Mouse (Mus musculus) thymus, postnatal 25 days (tissue): ENCODE results near the gene Etv2.

ENCODE experiments used
- DNase-seq: peaks from one replicate; pipeline ENCODE4 v3.0.0; 2022

The Etv2 gene

DNA sequence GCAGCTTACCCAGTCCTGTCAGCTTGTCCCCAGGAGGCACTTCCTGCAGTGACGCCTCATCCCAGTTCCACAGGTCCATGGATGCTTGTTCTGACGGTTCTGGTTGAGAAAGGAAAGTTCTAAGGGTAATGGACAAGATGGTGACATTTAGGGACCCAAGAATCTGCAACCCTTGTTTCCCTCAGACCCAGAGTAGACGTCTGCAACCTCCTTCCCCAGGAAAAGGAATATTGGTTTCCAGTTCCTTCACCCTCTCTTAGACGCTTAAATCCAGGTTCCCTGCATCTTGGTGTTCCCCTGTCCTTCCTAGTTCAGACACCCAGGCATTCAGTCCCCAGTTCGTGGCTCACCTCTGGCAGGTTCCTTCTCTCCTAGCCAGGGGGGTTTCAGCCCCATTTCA, at the start of gene Etv2:
Gene Etv2, minus strand, starts transcription at position 101 of the 400 bp plus-strand sequence.
- no peak for DNase-seq

DNA sequence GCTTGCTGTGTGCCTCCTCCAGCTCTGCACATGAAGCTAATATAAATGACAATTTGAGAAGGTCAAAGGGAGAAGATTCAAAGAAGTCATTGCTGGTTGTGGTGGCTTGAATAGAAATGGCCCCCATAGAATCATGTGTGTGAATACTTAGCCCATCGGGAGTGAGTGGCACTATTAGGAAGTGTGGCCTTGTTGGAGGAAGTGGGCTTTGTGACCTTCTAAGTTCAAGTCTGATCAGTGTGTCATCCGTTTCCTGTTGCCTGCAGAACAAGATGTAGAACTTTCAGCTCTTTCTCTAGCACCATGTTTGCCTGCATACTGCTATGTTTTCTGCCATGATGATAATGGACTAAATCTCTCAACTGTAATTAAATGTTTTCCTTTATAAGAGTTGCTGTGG, 47.8 kb upstream of the Etv2 start:
- DNase-seq = no peak

DNA sequence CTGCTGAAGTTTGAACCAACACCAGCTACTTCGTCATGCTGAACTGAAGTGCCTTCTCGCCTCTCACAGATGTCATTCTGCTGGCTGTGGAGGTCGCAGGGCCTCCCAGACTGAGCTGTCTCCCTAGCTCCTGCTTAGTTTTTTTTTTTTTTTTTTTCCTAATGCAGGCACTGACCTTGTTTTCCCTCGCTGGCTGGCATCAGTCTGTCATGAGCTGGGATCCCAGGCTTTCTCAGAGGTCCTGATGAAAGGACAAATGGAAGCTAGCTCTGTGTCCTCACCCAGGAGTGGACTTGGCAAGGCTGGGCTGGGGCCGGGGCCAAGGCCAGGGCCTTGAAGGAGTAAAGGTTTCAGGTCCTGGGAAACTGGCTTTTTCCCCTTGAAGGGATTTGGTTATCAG, 46.2 kb upstream of the Etv2 start:
- no peak for DNase-seq

DNA sequence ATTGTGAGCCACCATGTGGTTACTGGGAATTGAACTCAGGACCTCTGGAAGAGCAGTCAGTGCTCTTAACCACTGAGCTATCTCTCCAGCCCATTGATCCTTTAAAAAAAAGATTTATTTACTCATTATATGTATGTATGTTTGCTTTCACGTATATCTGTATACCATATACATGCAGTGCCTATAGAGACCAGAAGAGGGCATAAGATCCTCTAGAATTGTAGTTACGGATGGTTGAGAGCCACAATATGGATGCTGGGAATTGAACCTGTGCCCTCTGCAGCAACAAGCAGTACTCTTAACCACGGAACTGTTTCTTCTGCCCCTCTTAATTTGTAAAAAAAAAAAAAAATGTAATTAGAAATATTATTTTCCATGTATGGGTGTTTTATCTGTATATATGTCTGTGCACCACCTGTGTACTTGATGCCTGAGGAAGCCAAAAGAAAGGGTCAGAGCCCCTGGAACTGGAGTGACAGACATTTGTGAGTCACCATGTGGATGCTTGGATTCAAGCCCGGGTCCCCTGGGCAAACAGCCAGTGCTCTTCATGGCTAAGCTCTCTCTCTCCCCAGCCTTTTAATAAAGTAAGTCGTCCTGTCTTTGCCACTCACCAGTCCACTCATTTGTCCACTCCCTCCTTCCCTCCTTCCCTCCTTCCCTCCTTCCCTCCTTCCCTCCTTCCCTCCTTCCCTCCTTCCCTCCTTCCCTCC, 42.8 kb upstream of the Etv2 start:
- DNase-seq = no peak

DNA sequence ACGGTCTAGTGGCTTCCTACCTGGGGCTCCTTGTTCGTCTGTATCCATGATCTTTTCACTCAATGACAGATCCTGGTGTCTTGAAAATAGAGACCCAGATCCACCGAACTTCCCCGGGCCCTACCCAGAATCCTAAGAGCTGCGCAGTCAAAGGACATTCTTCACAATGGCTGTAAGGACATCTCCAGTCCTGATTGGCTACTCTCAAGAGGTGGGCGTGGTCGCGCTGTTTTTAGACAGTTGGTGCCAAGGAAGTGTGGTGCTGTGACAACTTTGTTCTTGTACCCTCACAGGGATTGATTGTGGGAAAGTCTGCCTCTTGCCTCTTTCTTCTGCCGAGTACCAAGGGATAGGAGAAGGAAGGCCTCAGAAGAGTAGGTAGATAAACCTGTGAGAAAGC, 35.8 kb upstream of the Etv2 start, which contains the start of gene Pmis2:
Gene Pmis2, minus strand, starts transcription at position 126 of the 400 bp plus-strand sequence.
- DNase-seq = no peak

DNA sequence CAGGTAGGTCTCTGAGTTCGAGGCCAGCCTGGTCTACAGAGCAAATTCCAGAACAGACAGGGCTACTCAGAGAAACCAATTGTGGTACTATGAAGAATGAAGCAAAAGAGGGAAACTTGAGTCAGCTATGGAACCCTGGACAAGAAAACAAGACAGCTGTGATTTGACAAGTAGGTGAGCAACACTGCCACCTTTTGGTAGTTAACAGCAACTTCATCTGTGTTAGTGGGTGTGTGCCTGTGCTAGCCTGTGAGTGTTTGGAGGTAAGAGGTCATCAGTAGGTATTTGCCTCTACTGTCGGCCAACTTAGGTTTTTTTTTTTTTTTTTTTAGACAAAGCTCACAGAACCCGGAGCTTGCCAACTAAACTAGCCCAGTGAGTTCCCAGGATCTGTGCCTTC, 33.6 kb upstream of the Etv2 start:
- peak; percentile 12 for DNase-seq

DNA sequence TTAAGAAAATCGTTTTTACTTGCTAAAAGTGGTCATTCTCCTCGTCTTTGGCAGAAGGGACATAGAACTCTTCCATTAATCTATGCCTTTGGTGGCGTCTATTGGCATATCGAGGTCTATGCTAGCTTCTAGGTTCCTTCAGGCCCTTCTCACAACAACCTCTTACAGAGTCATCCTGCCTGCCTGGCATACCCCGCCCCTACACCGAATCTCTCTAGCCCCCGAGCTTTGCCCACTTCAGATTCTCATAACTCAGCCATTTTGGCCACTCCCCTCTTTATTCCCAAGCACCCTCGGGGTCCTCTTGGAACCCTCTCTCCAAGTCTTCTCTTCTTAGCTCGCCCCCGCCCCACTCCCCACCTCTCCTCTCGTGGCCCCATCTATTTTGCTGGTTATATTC, 29.7 kb upstream of the Etv2 start:
- peak; percentile 5 for DNase-seq

DNA sequence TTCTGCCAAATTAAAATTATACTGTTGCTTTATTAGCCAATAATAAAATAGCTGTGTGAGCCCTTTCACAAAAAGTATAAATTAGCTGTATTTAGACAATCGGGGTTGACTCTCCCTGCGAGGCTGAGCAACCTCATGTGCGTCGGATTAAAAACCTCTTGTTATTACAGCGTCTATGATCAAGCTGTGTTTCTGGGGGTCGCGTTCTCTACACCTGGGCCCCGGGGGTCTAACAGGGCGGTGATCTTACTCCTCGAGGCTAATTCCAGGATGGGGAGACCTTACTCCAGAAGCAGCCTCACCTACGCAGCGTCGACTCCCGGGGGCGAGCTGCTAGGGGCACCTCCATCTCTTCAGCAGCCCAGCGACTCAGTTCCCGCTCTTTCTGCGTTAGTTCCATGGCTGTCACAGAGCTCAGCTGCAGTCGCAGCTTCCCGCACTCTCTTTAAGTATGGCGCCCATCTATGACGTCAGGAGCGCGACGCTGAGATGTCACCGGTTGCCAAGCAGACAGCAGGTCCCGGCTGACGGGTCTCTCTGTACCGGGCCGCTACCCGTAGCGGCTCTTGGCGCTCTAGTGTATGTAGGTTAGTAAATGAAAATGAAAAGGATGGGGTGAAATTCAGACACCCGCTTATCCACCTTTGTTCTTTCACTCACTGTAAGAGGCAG, 29.0 kb upstream of the Etv2 start, which contains the start of gene Haus5:
Gene Haus5, minus strand, starts transcription at position 466 of the 672 bp plus-strand sequence.
- peak; percentile 92 for DNase-seq

DNA sequence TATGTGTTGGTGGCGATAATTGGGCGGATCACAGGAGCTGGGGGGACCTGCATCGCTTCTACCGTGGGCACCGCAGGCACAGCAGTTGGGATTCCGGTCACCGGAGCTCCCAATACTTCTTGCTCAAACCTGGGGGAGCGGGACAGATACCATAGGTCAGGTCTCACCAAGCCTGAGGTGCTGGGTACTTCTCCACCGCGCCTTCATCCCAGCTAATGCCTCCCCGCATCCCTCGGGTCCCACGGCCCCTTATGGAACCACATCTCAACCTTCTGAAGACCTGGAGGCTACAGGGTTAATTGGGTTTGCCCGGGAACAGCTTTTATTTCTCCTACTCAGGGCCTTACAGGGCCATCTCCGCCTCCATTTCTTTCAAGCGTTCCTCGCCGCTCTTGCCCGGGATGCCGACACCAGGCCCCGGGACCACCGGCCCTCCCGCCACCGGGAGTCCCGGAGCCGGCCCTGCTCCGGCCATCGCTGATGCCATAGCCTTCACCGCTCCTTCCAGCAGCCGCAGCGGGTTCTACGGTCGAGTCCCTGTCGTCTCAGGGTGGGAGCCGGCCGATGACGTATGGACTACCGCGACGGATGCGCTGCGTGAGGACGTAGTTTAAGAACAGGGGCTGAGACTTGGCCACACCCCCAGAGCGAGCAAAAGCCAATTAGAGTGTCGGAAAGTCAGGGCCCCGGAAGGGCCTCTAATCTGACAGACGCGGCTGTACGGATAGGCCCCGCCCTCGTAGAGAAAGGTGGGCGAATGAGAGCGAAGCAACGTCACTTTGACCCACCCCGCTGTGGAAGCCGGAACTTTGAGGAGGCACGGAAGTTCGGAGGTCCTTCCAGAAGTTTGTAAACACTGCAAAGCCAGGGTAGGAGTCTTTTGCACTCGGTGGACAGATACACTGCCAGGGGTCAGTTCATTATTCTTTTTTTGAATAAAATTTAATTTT, 14.2 kb upstream of the Etv2 start, which contains the start of gene Rbm42:
Gene Rbm42, minus strand, starts transcription at position 727 of the 950 bp plus-strand sequence.
- DNase-seq = peak; percentile 98

DNA sequence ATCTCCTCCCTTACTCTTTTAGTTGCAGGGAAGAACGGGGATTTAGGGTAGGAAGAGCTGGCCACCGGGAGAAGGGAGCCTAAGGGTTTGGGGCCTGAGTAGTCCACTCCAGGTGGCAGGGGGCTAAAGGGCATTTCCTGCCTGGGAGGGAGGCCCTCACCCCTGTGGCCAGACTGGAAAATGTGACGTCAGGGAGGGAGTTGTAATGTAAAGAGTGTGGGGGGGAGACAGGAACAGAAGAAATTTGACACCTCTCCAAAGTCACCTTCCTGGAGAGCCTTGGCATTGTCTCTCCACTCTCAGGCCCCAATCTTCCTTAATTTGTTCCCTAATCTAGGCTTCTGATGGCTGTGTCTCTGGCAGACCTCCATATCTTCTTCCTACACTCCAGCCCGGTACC, 3.4 kb upstream of the Etv2 start:
- DNase-seq = no peak

DNA sequence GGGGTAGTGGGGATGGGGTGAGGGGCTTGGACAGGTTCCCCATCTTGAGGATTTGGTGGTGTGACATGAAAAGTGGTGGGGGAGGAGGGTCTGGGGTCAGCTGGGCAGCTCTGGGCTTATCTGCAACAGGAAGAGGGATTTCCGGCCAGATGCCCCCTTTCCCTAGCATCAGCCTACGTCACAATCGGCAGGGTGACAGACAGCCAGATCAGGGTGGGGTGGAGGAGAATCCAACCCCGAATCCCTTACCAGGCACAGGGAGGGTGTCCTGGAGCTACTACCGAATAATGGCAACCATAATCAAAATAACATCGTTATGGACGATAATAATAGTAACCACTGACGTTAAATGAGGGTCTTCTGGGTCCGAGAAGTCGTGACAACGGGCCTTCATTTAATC, 743 bp upstream of the Etv2 start:
- no peak for DNase-seq

DNA sequence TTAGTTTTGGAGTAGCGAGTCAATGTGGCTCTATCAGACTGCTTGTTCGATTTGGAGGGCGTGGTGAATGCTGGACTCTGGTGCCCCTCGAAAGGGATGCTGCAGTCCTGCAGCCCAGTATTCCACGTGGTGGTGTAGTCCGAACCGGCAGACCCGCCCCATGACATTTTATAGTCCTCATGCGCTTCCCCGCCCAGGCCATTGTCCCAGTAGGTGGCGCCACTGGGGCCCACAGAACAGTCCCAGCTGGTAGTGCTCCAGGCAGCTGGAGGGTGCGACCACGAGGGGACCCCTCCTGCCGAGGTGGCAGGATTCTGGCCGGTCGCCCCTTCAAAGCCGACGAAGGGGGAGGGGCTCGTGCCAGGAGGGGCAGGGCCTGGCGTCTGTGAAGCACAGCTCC, 1.0 kb downstream of the Etv2 start:
- peak; percentile 63 for DNase-seq

DNA sequence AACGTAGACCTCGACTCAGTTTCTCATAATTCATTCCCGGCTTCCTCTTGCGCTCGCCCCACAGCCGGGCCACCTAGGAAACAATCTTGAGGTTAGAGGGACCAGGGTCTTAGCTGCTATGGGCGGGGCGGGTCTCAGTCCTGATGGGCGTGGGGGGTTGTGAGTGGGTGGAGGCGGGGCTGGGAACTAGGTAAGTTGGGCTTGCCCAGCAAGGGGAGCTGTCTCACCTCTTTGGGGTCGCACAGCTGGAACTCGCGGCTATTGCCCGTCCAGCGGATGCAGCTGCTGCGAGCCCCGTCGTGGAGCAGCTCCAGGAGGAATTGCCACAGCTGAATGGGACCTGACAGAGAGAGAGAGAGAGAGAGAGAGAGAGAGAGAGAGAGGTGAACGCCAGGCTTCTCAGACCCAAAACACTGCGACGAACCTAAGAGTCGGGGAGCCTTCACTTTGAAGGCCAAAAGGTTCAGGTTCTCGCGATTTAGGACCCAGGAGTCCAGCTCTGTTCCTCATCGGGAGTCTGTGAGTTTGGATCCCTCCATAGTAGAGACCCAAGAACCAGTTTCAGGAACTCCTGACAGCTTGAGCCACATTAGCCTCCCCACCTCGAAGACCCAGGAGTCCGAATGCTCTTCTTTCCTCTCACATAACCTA, 1.8 kb downstream of the Etv2 start:
- DNase-seq = no peak

DNA sequence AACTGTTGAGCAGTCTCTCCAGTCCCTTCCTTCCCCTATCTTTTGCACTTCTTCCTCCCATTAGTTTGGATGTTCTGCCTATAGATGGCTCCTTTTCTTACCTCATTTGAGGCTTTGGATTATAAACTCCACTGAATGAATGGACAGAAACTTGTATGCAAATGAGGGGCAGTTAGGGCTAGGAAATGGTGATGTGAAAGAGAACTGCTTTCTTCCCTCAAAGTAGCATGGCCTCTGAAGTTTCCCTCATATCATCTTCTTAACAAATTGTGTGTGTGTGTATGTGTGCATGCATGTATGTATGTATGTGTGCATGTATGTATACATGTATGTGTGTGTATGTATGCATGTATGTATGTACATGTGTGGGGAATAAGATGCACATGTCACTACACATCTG, 6.6 kb downstream of the Etv2 start:
- DNase-seq = no peak

DNA sequence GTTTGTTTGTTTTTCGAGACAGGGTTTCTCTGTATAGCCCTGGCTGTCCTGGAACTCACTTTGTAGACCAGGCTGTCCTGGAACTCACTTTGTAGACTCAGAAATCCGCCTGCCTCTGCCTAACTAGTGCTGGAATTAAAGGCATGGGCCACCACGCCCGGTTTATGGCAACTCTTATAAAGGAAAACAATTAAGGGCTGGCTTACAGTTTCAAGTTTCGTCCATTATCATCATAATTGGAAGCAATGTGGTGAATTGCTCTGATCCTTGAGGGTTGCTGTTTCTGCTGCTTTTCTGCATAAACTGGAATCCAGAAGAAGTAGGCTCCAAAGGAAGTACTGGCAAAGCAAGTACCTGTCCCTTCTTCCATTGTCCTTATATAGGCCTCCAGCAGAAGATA, 9.0 kb downstream of the Etv2 start:
- no peak for DNase-seq

DNA sequence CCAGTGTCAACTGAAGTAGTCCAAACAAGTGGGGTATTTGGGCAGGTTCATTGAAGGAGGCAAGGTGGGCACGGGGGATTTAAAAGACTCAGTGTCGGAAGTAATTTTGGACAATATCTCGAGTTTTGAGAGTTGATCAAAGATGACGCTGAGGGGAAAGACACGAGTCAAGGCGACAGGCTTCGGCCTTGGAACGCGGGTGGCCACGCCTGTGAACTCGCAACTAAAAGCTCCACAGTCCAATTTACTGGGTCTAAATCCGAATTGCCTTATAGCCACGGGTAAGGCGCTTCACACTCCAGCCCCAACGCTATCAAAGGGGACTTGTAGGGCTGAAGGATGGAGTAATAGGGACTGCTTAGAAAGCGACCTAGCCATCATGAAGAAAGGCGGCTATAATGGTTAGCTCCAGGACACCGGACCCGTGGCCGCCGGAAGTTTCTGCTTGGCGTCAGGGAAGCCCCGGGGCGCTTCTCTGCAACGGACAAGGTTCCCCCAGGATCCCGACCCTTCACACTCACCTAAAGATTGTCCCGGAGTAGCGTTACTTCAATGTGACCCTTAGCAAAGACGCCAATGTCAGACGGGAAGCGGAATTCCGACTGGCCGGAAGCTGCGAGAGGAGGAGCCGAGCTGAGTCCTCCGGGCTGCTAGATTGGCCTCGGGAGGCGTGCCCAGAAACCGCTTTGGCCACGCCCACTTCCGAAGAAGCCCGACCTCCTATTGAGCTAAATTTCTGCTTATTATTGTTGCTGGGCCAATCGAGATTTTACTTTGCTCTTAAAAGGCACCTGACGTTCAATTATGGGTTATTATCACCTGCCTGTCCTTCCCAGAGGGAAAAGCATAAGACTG, 9.9 kb downstream of the Etv2 start, which contains the start of gene Cox6b1:
Gene Cox6b1, minus strand, starts transcription at position 622 of the 855 bp plus-strand sequence.
- peak; percentile 85 for DNase-seq

DNA sequence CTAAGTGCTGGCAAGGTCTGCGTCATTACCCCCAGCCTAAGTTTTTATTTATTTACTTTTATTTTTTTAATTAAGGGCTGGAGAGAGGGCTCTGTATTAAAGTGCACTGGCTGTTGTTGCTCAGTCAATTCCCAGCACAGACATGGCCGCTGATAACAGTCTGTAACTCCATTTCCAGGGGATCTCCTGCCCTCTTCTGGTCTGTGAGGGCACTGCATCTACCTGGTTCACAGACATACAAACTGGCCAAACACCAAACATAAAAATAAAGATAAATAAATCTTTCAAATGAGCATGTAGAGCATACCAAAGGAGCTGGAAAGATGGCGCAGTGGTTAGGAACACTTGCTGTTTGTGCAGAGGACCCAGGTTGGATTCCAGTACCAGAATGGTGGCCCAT, 16.4 kb downstream of the Etv2 start:
- DNase-seq = peak; percentile 35

DNA sequence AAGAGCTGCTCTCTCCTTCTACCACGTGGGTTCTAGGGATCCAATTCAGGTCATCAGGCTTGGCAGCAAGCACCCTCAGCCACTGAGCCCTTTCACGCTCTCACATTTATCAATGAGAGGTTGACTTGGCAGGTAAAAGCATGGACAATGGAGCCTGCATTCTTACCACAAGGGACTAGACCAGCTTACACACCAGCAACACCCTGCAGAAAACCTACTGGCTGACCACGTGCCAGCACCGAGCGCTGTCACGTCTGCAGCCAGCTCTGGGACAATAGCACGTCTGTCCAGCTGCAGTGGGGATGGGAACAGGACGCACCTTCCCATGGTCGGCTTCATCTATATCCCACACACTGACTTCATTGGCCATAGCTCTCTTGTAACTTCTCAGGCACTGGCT, 17.0 kb downstream of the Etv2 start:
- no peak for DNase-seq

DNA sequence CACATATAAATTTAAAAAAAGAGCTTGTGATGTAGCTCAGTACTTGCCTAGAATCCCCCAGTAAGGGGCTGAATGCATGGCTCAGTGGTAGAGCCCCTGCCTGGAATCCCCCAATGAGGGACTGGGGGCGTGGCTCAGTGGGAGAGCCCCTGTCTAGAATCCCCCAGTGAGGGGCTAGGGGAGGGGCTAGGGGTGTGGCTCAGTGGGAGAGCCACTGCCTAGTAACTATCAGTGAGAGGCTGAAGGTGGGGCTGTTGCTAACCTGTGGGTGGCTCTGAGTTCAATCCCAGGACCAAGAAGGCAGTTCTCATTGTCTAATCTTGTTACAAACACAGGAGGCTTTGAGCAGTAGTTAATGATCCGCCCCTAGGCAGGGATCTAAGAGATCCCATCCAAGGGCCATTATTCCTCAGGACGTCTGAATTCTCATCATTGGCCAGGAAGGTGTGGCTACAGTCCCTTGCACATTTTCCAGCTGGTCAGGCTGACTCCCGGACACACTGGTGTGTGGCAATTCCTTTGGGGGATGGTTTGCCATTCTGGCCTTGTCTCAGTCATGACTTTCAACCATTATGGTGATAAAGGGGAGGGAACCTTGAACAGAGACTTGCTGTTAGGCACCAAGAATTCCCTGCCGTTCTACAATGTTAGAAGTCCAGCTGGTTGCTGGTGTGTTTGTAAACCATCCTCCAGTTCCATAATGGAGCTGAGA, 20.4 kb downstream of the Etv2 start:
- no peak for DNase-seq

DNA sequence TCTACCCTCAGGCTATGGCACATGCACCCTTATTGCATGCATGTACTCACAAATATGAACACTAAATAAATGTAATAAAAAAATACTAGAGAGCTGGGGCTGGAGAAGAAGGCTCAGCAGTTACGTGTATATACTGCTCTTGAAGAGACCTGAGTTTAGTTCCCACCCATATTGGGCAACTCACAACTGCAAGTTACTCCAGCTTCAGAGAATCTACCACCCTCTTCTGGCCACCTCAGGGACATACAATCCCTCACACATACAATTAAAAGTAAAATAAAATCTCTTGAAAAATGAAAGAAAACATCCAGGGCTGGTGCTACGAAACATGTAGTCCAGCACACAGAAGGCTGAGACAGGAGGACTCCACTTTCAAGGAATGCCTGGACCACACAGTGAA, 21.2 kb downstream of the Etv2 start:
- DNase-seq = no peak

DNA sequence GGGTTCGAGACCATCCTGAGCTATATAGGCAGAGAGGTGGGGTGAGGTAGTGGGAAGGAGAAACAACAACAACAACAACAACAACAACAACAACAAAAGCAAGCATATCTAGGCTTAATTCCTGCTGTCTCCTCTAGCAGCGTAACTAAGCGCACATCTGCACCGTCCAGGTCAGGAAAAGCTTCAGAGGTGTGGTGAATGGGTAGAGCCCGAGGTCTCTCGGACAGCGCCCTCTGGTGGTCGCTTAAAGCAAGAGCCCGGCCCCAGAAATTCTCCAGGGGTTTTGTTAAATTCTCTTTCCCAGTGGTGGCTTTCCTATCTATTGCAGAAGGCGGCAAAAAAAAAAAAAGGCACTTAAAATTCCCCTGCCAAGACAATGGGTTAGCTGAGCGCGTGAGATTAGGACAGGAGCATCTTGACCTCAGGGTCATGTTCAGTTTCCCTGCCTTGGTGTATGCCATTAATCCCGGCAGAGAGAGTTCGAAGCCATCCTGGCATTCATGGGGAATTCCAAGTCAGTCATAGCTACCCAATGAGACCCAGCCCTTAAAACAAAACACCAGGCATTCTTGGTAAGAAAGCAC, 22.0 kb downstream of the Etv2 start:
- peak; percentile 67 for DNase-seq
